Mouse (Mus musculus): ENCODE results near the gene Snap25. TPM values are rescaled to one million over a fixed set of nuclear protein-coding genes. Genes with fewer than 3 reads are reported as not detected.

Snap25 gene
- total RNA-seq (2014; rRNA removed) (227 and 265 TPM in 2 replicates), polyA plus RNA-seq (2015; fragmentation: Nextera tagmentation; extraction: Ambion mirVana) (312 and 341 TPM in 2 replicates)

DNA sequence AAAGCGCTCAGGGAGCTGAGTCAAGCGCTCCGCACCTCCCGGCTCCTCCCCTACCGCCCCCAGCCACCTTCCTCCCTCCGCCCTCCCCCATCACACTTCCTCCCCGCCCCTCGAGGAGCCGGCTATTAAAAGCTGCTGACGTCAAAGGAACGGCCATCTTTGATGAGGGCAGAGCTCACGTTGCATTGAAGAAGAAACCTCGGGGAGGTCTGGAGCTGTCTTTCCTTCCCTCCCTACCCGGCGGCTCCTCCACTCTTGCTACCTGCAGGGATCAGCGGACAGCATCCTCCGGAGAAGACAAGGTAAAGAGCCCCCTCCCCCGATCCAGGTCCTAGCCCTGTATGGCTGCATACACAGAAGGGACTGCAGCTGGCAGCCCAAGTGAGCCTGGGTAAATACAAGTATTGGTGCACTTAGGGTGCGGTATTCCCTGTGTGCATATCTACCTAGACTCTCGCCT is at the start of gene Snap25:
Gene Snap25, plus strand, starts transcription at position 155 of the 460 bp plus-strand sequence.
- peak; percentile 96 for DNase-seq (ENCODE audit: low spot score)
- Histone ChIP-seq H3K4me1 (ENCODE audit: insufficient read depth, low read length) (no peaks in the 10 kb centered on the region), H3K9me3 (ENCODE audit: low read length) (no peaks in the 10 kb centered on the region), H3K27me3 (ENCODE audit: insufficient read depth, low read length) (no peaks in the 10 kb centered on the region), H3K4me2 (ENCODE audit: low read depth, low read length) (peak within 1 kb of the TSS; percentile 66), H3K27ac (peak within 1 kb of the TSS; percentile 84), H3K9ac (replicated peaks; ENCODE audit: low read length) (peak within 1 kb of the TSS; percentile 62), H3K4me3 (ENCODE audit: low read length) (peak within 1 kb of the TSS; percentile 77), H3K36me3 (ENCODE audit: insufficient read depth, low read length) (no peaks in the 10 kb centered on the region)
- WGBS, result 1% methylated on average over 20 of the region's 20 CpGs
- ATAC-seq, result peak; percentile 85
- TF ChIP-seq CTCF (IDR thresholded peaks at IDR 0.05; ENCODE audit: low read depth), result no peak

DNA sequence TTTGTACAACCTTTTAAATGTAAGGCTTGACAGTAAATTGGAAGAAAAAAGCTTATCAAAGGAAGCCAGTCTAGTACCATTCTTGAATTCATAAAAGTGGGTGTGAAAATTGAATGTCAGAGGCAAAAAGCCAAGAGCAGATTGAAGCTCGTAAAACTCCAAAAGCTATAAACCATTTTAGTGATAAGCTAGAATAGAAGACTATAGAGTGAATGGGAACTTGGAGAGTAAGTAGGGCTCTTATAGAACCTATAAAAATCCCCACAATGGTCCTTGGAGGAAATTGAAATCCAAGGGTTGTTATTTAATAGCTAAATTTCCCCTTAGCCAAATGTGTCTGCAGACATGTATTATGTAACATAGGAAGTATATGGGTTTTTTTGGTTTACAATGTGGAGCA is 46.3 kb upstream of the Snap25 start:
- Histone ChIP-seq H3K4me1 (ENCODE audit: insufficient read depth, low read length) (peaks cover 6% of the 10 kb centered on the region; the same call in 1 of the 2 replicates), H3K27me3 (ENCODE audit: insufficient read depth, low read length) (no peaks in the 10 kb centered on the region), H3K9me3 (ENCODE audit: low read length) (no peaks in the 10 kb centered on the region), H3K36me3 (ENCODE audit: insufficient read depth, low read length) (no peaks in the 10 kb centered on the region), H3K4me2 (ENCODE audit: low read depth, low read length) (no peak overlapping the region), H3K27ac (no peak overlapping the region), H3K4me3 (ENCODE audit: low read length) (no peak overlapping the region), H3K9ac (replicated peaks; ENCODE audit: low read length) (no peak overlapping the region)
- DNase-seq (ENCODE audit: low spot score), result no peak
- WGBS, result 80% methylated on average over 1 of the region's 1 CpGs
- ATAC-seq, result no peak
- TF ChIP-seq CTCF (IDR thresholded peaks at IDR 0.05; ENCODE audit: low read depth), result no peak

DNA sequence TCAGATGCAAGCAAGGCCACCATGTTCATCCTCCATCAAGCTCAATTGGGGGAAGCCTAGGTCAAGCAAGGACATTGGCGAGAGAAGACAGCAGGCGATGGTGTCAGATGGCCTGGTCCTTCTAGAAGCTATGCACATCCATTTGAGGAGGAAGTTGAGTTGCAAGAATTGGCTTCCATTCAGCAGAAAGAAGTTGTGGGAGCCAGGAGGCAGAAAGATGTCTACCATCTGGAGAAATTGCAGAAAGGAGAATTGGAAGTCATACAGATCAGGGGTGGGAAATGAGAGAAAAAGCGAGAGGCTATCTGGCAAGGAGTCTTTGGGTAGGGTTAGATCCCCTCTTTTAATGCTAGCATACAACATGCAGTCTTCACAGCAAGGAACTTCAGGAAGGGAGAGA is 44.1 kb upstream of the Snap25 start:
- WGBS, result 89% methylated on average over 3 of the region's 3 CpGs
- TF ChIP-seq CTCF (IDR thresholded peaks at IDR 0.05; ENCODE audit: low read depth), result no peak
- Histone ChIP-seq H3K27me3 (ENCODE audit: insufficient read depth, low read length) (no peaks in the 10 kb centered on the region), H3K9me3 (ENCODE audit: low read length) (no peaks in the 10 kb centered on the region), H3K36me3 (ENCODE audit: insufficient read depth, low read length) (no peaks in the 10 kb centered on the region), H3K9ac (replicated peaks; ENCODE audit: low read length) (no peak overlapping the region), H3K4me2 (ENCODE audit: low read depth, low read length) (no peak overlapping the region), H3K4me3 (ENCODE audit: low read length) (no peak overlapping the region), H3K4me1 (ENCODE audit: insufficient read depth, low read length) (peaks cover 6% of the 10 kb centered on the region; the same call in 1 of the 2 replicates), H3K27ac (no peak overlapping the region)
- ATAC-seq (no peak), DNase-seq (ENCODE audit: low spot score) (no peak)

DNA sequence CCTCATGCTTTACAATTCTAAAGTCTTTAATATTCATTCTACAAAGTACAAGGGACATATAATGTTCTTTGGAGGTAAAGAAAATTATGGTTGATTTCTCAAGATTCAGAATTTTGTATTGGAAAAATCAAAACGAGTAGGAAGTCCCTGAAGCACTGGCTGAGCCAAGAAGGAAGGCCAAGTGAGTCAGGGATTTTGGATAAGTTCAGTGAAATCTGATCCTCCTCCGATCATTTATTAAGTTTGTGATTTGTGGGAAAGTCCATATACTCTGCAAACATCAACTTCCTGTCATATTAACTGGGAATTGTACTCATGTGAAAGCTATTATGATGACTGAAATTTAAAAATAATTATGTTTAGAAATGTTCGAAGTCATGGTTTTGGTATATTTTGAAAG is 43.6 kb upstream of the Snap25 start:
- H3K4me3 ChIP-seq (ENCODE audit: low read length), result no peak overlapping the region
- H3K9ac ChIP-seq (replicated peaks; ENCODE audit: low read length), result no peak overlapping the region
- WGBS, result 82% methylated on average over 3 of the region's 3 CpGs
- peaks cover 6% of the 10 kb centered on the region; the same call in 1 of the 2 replicates for H3K4me1 ChIP-seq (ENCODE audit: insufficient read depth, low read length)
- H3K4me2 ChIP-seq (ENCODE audit: low read depth, low read length), result no peak overlapping the region
- H3K27ac ChIP-seq, result no peak overlapping the region
- DNase-seq (ENCODE audit: low spot score), result no peak
- ATAC-seq, result no peak
- H3K36me3 ChIP-seq (ENCODE audit: insufficient read depth, low read length), result no peaks in the 10 kb centered on the region
- no peaks in the 10 kb centered on the region for H3K27me3 ChIP-seq (ENCODE audit: insufficient read depth, low read length)
- no peak for TF ChIP-seq CTCF (IDR thresholded peaks at IDR 0.05; ENCODE audit: low read depth)
- H3K9me3 ChIP-seq (ENCODE audit: low read length), result no peaks in the 10 kb centered on the region

DNA sequence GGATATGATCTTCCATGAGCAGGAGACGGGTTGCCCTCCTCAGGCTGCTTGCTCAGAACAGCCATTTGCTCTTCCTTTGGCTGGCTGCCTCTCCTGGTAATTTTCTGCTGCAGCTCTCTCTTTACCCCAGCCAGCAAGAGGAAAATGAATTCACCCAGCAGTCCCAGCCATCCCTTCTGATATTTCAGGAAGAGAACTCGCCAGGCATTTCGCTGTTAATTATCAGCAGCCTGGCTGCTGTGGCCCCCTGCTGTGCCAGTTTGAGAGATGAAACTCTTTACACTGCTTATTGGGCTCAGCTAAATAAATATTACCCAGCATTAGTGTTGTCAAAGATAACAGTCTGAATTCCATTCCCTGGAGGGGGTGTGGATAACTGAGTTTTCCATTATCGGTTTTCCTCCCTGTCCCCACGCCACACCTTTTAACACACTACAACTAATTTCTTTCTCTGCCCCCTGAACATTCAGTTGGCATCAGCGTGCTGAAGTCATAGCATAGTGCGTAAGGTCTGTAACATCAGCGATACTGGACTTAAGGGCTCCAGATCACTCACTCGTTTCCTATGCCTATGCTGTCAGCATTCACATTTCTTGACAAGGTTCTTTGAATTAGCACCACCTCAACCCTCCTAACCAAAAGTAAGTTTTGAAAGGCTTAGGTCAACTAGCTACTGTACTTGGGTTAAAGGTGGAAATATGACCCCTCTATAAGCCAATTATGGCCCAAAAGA is 42.5 kb upstream of the Snap25 start:
- Histone ChIP-seq H3K27ac (peak overlapping the region; percentile 65), H3K9me3 (ENCODE audit: low read length) (no peaks in the 10 kb centered on the region), H3K27me3 (ENCODE audit: insufficient read depth, low read length) (no peaks in the 10 kb centered on the region), H3K4me1 (ENCODE audit: insufficient read depth, low read length) (peaks cover 6% of the 10 kb centered on the region; the same call in 1 of the 2 replicates), H3K4me3 (ENCODE audit: low read length) (no peak overlapping the region), H3K36me3 (ENCODE audit: insufficient read depth, low read length) (no peaks in the 10 kb centered on the region), H3K4me2 (ENCODE audit: low read depth, low read length) (peak overlapping the region; percentile 30; the same call in 1 of the 2 replicates), H3K9ac (replicated peaks; ENCODE audit: low read length) (no peak overlapping the region; the same call in 1 of the 2 replicates)
- ATAC-seq (peak; percentile 75), DNase-seq (ENCODE audit: low spot score) (peak; percentile 76)
- WGBS, result 29% methylated on average over 9 of the region's 9 CpGs
- TF ChIP-seq CTCF (IDR thresholded peaks at IDR 0.05; ENCODE audit: low read depth), result no peak

DNA sequence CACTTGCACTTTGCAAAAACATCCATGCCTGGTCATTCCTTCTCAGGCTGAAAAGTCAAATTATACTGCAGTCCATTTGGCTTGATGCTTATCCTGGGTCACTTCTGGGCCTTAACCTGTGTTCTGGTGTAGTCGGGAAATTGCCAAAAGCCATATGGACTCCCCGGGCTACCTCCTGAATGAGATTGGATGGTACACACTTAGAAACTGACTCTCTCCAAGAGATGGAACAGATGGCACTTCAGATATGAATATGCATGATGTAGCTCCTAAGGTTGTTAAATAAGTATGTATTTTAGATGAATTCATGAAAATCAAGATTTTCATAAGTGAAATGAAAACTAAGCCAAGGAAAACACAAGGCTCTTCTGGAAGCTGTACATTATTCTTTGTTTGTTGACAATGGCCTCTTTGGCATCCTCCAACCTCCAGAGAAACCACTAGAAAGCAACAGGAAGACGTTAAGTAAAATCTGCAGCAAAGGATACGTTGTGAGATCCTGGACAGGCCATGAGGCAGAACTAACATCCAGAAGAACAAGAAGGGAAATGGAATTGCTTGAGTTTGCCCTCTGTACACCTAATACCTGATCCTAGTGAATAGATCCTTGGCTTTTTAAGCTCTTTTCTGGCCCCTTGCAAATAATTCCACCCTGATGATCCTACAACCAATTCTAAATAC is 39.0 kb upstream of the Snap25 start:
- DNase-seq (ENCODE audit: low spot score) (peak; percentile 28), ATAC-seq (no peak)
- no peaks in the 10 kb centered on the region for H3K36me3 ChIP-seq (ENCODE audit: insufficient read depth, low read length)
- no peak overlapping the region for H3K4me2 ChIP-seq (ENCODE audit: low read depth, low read length)
- no peaks in the 10 kb centered on the region for H3K9me3 ChIP-seq (ENCODE audit: low read length)
- no peak overlapping the region for H3K27ac ChIP-seq
- no peak overlapping the region for H3K9ac ChIP-seq (replicated peaks; ENCODE audit: low read length)
- TF ChIP-seq CTCF (IDR thresholded peaks at IDR 0.05; ENCODE audit: low read depth), result no peak
- 38% methylated on average over 4 of the region's 4 CpGs for WGBS
- H3K4me1 ChIP-seq (ENCODE audit: insufficient read depth, low read length), result peaks cover 6% of the 10 kb centered on the region; the same call in 1 of the 2 replicates
- H3K4me3 ChIP-seq (ENCODE audit: low read length), result no peak overlapping the region
- no peaks in the 10 kb centered on the region for H3K27me3 ChIP-seq (ENCODE audit: insufficient read depth, low read length)

Data from hindbrain, postnatal 0 days (tissue).